21 mouse cellular contexts compared by ENCODE assay signal in genomic region chr2:24276654-24277053, GRCm38 (mm10). TPM values are rescaled to one million over a fixed set of nuclear protein-coding genes. Genes with fewer than 3 reads are reported as not detected.
"Had no signal": no experiment of that assay in that cellular context is flagged by ENCODE, and none has a peak within 500 bp of the region (broad histone marks: within the 10 kb centered on the region; RNA-seq: fewer than 3 reads in every experiment).

Gene Il1f5, plus strand, starts transcription at chr2:24276954.

- H3K4me3 ChIP-seq: neural tube, embryonic 12.5 days; neural tube, embryonic 13.5 days; neural tube, embryonic 15.5 days; stomach, embryonic 15.5 days had no signal

- H3K9me3 ChIP-seq: neural tube, embryonic 12.5 days; neural tube, embryonic 13.5 days; neural tube, embryonic 15.5 days; stomach, embryonic 15.5 days had no signal

- H3K4me2 ChIP-seq: neural tube, embryonic 12.5 days; neural tube, embryonic 13.5 days; neural tube, embryonic 15.5 days; stomach, embryonic 15.5 days had no signal

- H3K27me3 ChIP-seq: neural tube, embryonic 12.5 days; neural tube, embryonic 13.5 days; neural tube, embryonic 15.5 days; stomach, embryonic 15.5 days had no signal

- H3K36me3 ChIP-seq: neural tube, embryonic 12.5 days; neural tube, embryonic 13.5 days; neural tube, embryonic 15.5 days; stomach, embryonic 15.5 days had no signal

- H3K27ac ChIP-seq: neural tube, embryonic 12.5 days; neural tube, embryonic 13.5 days; neural tube, embryonic 15.5 days; stomach, embryonic 15.5 days had no signal

- H3K9ac ChIP-seq: neural tube, embryonic 12.5 days; neural tube, embryonic 13.5 days; neural tube, embryonic 15.5 days; stomach, embryonic 15.5 days had no signal

- DNase-seq: retina, postnatal 1 day; right cerebral cortex, adult 18-20 months; right cerebral cortex, postnatal 14 days; right cerebral cortex, postnatal 25 days; right cerebral cortex, postnatal 4 days; spleen, adult 18-20 months; thymus, adult 18-20 months; thymus, adult 2 months; thymus, postnatal 14 days; thymus, postnatal 25 days; thymus, postnatal 36 days; thymus, postnatal 4 days had no signal

- H3K4me1 ChIP-seq: neural tube, embryonic 12.5 days; neural tube, embryonic 13.5 days; neural tube, embryonic 15.5 days; stomach, embryonic 15.5 days had no signal

RNA-seq across cellular contexts. Expression of gene Il1f5, which starts in this region (rescaled TPM):
- polyA plus RNA-seq: neural tube, embryonic 12.5 days; neural tube, embryonic 13.5 days; neural tube, embryonic 14.5 days; neural tube, embryonic 15.5 days; small intestine, adult 2 months; spleen, adult 2 months; stomach, embryonic 14.5 days; testis, adult 2 months had no signal
